Mouse (Mus musculus): ENCODE measurements around the gene BC005624. TPM values are rescaled to one million over a fixed set of nuclear protein-coding genes. Genes with fewer than 3 reads are reported as not detected.
A peak's percentile ranks its signal among the peaks of the same experiment; 100 is the strongest.

Gene BC005624
- polyA plus RNA-seq (2011; ENCODE audit: insufficient read depth, insufficient read length, low read depth, missing spikeins): 30.9 and 43.6 TPM in 2 replicates

DNA sequence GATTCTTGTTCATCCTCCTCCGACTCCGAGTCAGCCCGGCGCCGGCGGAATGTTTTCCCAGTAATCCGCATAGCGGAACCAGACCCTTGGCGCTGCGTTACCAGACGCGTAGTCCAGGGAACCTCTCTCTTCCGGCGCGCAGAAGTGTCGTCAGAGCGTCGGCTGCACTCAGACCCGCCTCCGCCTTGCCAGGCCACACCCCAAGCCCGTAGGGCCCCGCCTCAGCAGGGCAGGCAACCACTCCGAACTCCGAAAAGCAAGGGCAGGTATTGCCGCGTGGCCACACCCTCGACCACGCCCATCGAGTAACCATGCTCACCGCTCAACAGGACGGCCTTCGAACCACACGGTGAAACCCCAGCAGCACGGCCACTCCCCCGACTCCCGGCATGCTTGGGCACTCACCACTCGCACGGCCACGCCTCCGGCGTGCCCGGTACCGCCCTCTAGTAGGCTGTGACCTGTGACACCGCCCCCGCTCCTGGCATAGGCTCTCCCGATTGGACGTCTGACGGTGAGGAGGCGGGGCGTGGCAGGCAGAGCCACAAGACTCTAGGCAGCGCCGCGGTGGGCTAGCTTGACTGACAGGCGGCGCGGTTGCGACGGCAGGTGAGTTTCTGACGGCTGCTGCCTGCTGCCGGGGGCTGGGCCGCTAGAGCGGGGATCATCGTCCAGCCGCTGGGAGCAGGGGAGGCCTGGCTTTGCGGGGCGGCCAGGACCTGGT, at the start of gene BC005624, which contains the start of gene Usp20:
Gene BC005624 (minus strand): TSS at position 412 of the 724 bp plus-strand sequence.
Gene Usp20 (plus strand): TSS at position 490 of the 724 bp plus-strand sequence.
- TF ChIP-seq EP300 (IDR thresholded peaks at IDR 0.05; ENCODE audit: insufficient read depth, low read depth, low read length): no peak
- no peak for TF ChIP-seq POLR2A (IDR thresholded peaks at IDR 0.05; ENCODE audit: insufficient read depth, low read length)
- no peak for TF ChIP-seq CTCF (IDR thresholded peaks at IDR 0.05; ENCODE audit: low read depth, low read length)
- Histone ChIP-seq H3K9me3 (replicated peaks; ENCODE audit: control insufficient read depth, insufficient read depth, low read length, poor library complexity, severe bottlenecking) (no peaks in the 10 kb centered on the region), H3K36me3 (ENCODE audit: control insufficient read depth, insufficient read depth, low read length, poor library complexity, severe bottlenecking) (peaks cover 2% of the 10 kb centered on the region; the same call in 1 of the 2 replicates), H3K27ac (ENCODE audit: insufficient read depth, low read length) (no peak within 1 kb of the TSS), H3K9ac (ENCODE audit: low read depth, poor library complexity, severe bottlenecking) (peak within 1 kb of the TSS; percentile 20), H3K27me3 (ENCODE audit: control insufficient read depth, insufficient read depth, low read length, poor library complexity, severe bottlenecking) (no peaks in the 10 kb centered on the region), H3K4me1 (ENCODE audit: control insufficient read depth, insufficient read depth, low read length) (no peaks in the 10 kb centered on the region), H3K4me3 (ENCODE audit: low read depth, low read length) (peak within 1 kb of the TSS; percentile 78)

DNA sequence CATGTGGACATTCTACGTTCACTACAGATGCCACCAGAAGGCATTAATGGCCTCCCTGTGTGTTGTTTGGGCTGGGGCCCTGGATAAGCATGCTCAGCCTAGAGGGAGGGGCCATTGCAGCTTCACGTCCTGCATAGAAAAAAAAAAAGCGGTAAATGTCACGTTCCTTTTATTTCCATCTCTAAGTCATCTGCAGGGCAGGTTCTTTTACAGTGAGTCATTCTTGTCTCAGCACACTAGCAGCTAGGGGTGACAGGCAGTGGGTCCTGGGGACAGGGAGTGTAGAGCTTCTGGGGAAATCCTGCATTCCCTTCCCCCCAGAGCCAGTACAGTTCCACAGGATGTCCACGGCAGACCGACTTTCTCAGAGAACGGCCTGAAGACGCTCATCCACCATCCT, 44.6 kb upstream of the BC005624 start:
- Histone ChIP-seq H3K4me3 (ENCODE audit: low read depth, low read length) (no peak overlapping the region), H3K36me3 (ENCODE audit: control insufficient read depth, insufficient read depth, low read length, poor library complexity, severe bottlenecking) (peaks cover 4% of the 10 kb centered on the region; the same call in 1 of the 2 replicates), H3K27me3 (ENCODE audit: control insufficient read depth, insufficient read depth, low read length, poor library complexity, severe bottlenecking) (no peaks in the 10 kb centered on the region), H3K27ac (ENCODE audit: insufficient read depth, low read length) (no peak overlapping the region), H3K9me3 (replicated peaks; ENCODE audit: control insufficient read depth, insufficient read depth, low read length, poor library complexity, severe bottlenecking) (no peaks in the 10 kb centered on the region), H3K9ac (ENCODE audit: low read depth, poor library complexity, severe bottlenecking) (no peak overlapping the region), H3K4me1 (ENCODE audit: control insufficient read depth, insufficient read depth, low read length) (no peaks in the 10 kb centered on the region)
- no peak for TF ChIP-seq POLR2A (IDR thresholded peaks at IDR 0.05; ENCODE audit: insufficient read depth, low read length)
- no peak for TF ChIP-seq EP300 (IDR thresholded peaks at IDR 0.05; ENCODE audit: insufficient read depth, low read depth, low read length)
- TF ChIP-seq CTCF (IDR thresholded peaks at IDR 0.05; ENCODE audit: low read depth, low read length): no peak

DNA sequence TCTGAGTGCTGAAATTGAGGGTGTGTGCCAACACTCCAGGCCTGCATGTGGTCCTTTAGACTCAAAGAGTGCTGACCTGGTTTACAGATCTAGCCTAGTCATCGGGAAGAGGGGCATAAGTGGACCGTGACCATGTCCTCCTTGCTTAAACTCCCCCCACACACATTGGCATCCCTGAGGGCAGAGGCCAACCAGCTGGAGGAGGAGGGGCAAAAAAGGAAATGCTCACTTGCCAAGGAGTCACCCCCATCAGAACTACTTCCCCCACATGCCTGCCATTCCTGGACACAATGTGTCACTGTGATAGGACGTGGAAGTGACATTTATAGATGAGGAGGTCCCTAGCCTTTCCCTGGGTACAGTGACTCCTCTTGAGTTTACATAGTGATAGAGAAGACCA, 43.5 kb upstream of the BC005624 start:
- peaks cover under 1% of the 10 kb centered on the region; the same call in 1 of the 2 replicates for H3K36me3 ChIP-seq (ENCODE audit: control insufficient read depth, insufficient read depth, low read length, poor library complexity, severe bottlenecking)
- no peak overlapping the region for H3K4me3 ChIP-seq (ENCODE audit: low read depth, low read length)
- no peaks in the 10 kb centered on the region for H3K4me1 ChIP-seq (ENCODE audit: control insufficient read depth, insufficient read depth, low read length)
- no peaks in the 10 kb centered on the region for H3K9me3 ChIP-seq (replicated peaks; ENCODE audit: control insufficient read depth, insufficient read depth, low read length, poor library complexity, severe bottlenecking)
- H3K27ac ChIP-seq (ENCODE audit: insufficient read depth, low read length): no peak overlapping the region
- H3K27me3 ChIP-seq (ENCODE audit: control insufficient read depth, insufficient read depth, low read length, poor library complexity, severe bottlenecking): no peaks in the 10 kb centered on the region
- no peak overlapping the region for H3K9ac ChIP-seq (ENCODE audit: low read depth, poor library complexity, severe bottlenecking)
- no peak for TF ChIP-seq POLR2A (IDR thresholded peaks at IDR 0.05; ENCODE audit: insufficient read depth, low read length)
- no peak for TF ChIP-seq EP300 (IDR thresholded peaks at IDR 0.05; ENCODE audit: insufficient read depth, low read depth, low read length)
- TF ChIP-seq CTCF (IDR thresholded peaks at IDR 0.05; ENCODE audit: low read depth, low read length): no peak

DNA sequence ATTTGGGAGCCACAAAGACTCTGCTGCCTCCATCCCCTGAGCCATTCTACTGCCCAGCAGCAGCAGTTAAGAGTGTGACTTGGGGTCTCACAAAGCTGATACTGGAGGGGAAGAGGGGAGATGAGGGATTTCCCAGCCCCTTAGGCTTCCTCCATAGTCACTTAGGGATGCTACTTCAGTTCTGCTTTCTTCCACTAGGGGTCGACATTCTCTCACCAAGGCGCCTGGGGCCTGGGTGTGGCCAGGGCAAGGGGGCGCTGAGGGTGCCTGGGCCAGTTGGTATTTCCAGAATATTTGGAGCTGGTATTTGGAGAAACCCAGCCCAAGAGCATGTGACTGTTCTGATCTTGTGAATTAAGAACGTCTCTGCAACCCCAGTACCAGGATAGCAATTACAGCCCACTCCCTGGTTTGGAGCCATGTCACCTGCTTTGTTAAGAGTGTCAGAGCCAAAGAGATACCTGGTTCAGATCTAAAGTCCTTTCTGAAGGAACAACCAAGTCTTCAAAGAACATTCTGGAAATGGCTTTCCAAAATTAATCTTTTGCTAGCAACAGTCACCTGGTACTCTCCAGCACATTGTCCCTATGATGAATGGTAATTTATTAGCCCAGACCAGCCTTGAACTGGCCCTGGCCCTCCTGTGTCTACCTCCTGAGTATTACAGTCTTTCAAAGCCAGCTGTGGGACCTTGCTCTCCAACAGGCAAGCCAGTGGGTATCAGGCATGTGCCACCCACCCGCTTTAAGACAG, 42.8 kb upstream of the BC005624 start:
- Histone ChIP-seq H3K36me3 (ENCODE audit: control insufficient read depth, insufficient read depth, low read length, poor library complexity, severe bottlenecking) (no peaks in the 10 kb centered on the region), H3K9me3 (replicated peaks; ENCODE audit: control insufficient read depth, insufficient read depth, low read length, poor library complexity, severe bottlenecking) (no peaks in the 10 kb centered on the region), H3K4me3 (ENCODE audit: low read depth, low read length) (no peak overlapping the region), H3K9ac (ENCODE audit: low read depth, poor library complexity, severe bottlenecking) (no peak overlapping the region), H3K27me3 (ENCODE audit: control insufficient read depth, insufficient read depth, low read length, poor library complexity, severe bottlenecking) (no peaks in the 10 kb centered on the region), H3K27ac (ENCODE audit: insufficient read depth, low read length) (no peak overlapping the region), H3K4me1 (ENCODE audit: control insufficient read depth, insufficient read depth, low read length) (no peaks in the 10 kb centered on the region)
- no peak for TF ChIP-seq EP300 (IDR thresholded peaks at IDR 0.05; ENCODE audit: insufficient read depth, low read depth, low read length)
- peak; percentile 93 for TF ChIP-seq CTCF (IDR thresholded peaks at IDR 0.05; ENCODE audit: low read depth, low read length)

DNA sequence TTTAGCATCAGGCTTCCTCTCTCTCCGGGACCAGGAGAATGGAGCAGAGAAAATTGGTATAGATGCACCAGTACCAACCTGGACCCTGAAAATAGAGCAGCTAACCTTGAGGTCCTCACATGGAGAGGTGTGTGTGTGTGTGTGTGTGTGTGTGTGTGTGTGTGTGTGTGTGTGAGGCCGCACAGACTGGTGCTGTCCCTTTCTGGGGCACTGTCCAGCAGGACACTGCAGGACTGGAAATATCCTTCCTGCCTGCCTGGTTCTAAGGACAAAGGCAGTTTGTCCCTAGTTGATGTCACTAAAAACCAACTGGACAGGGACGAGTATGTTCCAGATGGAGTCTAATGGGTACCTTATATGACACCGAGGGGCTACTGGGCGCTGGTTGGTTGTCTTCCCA, 41.9 kb upstream of the BC005624 start:
- H3K4me1 ChIP-seq (ENCODE audit: control insufficient read depth, insufficient read depth, low read length): no peaks in the 10 kb centered on the region
- H3K4me3 ChIP-seq (ENCODE audit: low read depth, low read length): no peak overlapping the region
- no peak overlapping the region for H3K9ac ChIP-seq (ENCODE audit: low read depth, poor library complexity, severe bottlenecking)
- H3K36me3 ChIP-seq (ENCODE audit: control insufficient read depth, insufficient read depth, low read length, poor library complexity, severe bottlenecking): no peaks in the 10 kb centered on the region
- TF ChIP-seq CTCF (IDR thresholded peaks at IDR 0.05; ENCODE audit: low read depth, low read length) (no peak), POLR2A (IDR thresholded peaks at IDR 0.05; ENCODE audit: insufficient read depth, low read length) (no peak), EP300 (IDR thresholded peaks at IDR 0.05; ENCODE audit: insufficient read depth, low read depth, low read length) (no peak)
- no peak overlapping the region for H3K27ac ChIP-seq (ENCODE audit: insufficient read depth, low read length)
- no peaks in the 10 kb centered on the region for H3K9me3 ChIP-seq (replicated peaks; ENCODE audit: control insufficient read depth, insufficient read depth, low read length, poor library complexity, severe bottlenecking)
- H3K27me3 ChIP-seq (ENCODE audit: control insufficient read depth, insufficient read depth, low read length, poor library complexity, severe bottlenecking): no peaks in the 10 kb centered on the region

DNA sequence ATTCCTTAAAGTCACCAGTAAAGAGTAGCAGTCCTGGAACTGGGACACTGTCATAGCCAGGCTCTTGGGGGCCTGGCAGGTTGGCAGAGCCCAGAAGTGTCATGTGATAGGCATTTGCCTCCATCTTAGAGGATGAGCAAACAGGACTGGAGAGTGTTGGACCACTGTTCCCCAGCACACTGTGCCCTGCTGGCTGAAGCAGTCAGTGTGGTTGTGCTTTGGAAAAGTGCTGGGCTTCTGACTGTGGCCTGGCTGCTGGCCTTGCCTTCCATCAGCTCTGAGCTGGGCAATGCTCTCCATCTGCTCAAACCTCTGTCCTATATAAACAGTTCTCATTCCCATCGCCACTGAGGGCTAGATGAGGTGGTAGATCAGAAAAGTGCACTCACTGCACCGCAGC, 38.2 kb upstream of the BC005624 start:
- no peaks in the 10 kb centered on the region for H3K27me3 ChIP-seq (ENCODE audit: control insufficient read depth, insufficient read depth, low read length, poor library complexity, severe bottlenecking)
- H3K9ac ChIP-seq (ENCODE audit: low read depth, poor library complexity, severe bottlenecking): no peak overlapping the region
- no peak overlapping the region for H3K4me3 ChIP-seq (ENCODE audit: low read depth, low read length)
- no peaks in the 10 kb centered on the region for H3K9me3 ChIP-seq (replicated peaks; ENCODE audit: control insufficient read depth, insufficient read depth, low read length, poor library complexity, severe bottlenecking)
- no peaks in the 10 kb centered on the region for H3K4me1 ChIP-seq (ENCODE audit: control insufficient read depth, insufficient read depth, low read length)
- no peaks in the 10 kb centered on the region for H3K36me3 ChIP-seq (ENCODE audit: control insufficient read depth, insufficient read depth, low read length, poor library complexity, severe bottlenecking)
- H3K27ac ChIP-seq (ENCODE audit: insufficient read depth, low read length): no peak overlapping the region
- no peak for TF ChIP-seq EP300 (IDR thresholded peaks at IDR 0.05; ENCODE audit: insufficient read depth, low read depth, low read length)
- TF ChIP-seq POLR2A (IDR thresholded peaks at IDR 0.05; ENCODE audit: insufficient read depth, low read length): no peak
- no peak for TF ChIP-seq CTCF (IDR thresholded peaks at IDR 0.05; ENCODE audit: low read depth, low read length)
